Mouse (Mus musculus) midbrain, embryonic 11.5 days (tissue): ENCODE results near the gene Rtp4. TPM values are rescaled to one million over a fixed set of nuclear protein-coding genes. Genes with fewer than 3 reads are reported as not detected.

Experiments used
- ATAC-seq: fragments of 200-750 bp; cut with Nextera tagmentation; 2 replicates; pipeline ENCODE4 v1.8.0; 2017; ENCODE audit warnings: moderate TSS enrichment, moderate library complexity; ENCODE audit not compliant: low FRiP score
- DNase-seq: peaks from one replicate; pipeline ENCODE4 v3.0.0; 2015; ENCODE audit warnings: low spot score; ENCODE audit errors: missing footprints
- H3K27ac ChIP-seq: fragments of 300-500 bp; sonication (generic); 2 replicates; pipeline ENCODE4 v1.5.1; 2014; ENCODE audit warnings: low read depth, low read length
- H3K27me3 ChIP-seq: fragments of 300-500 bp; sonication (generic); 2 replicates; pipeline ENCODE4 v1.6.1; 2014; ENCODE audit warnings: mild to moderate bottlenecking, low read length, moderate library complexity, mixed read lengths; ENCODE audit not compliant: control insufficient read depth, insufficient read depth
- H3K36me3 ChIP-seq: fragments of 300-500 bp; sonication (generic); 2 replicates; pipeline ENCODE4 v1.6.1; 2014; ENCODE audit warnings: mild to moderate bottlenecking, low read length, moderate library complexity, mixed read lengths; ENCODE audit not compliant: control insufficient read depth, insufficient read depth
- H3K4me1 ChIP-seq: fragments of 300-500 bp; sonication (generic); 2 replicates; pipeline ENCODE4 v1.6.1; 2014; ENCODE audit warnings: low read length; ENCODE audit not compliant: control insufficient read depth, insufficient read depth
- H3K4me2 ChIP-seq: fragments of 300-500 bp; sonication (generic); 2 replicates; pipeline ENCODE4 v1.6.1; 2014; ENCODE audit warnings: mild to moderate bottlenecking, moderate library complexity
- H3K4me3 ChIP-seq: fragments of 300-500 bp; sonication (generic); 2 replicates; pipeline ENCODE4 v1.5.1; 2014; ENCODE audit warnings: low read depth, low read length
- H3K9ac ChIP-seq: fragments of 300-500 bp; sonication (generic); 2 replicates; pipeline ENCODE4 v1.6.1; 2014; ENCODE audit warnings: low read length
- H3K9me3 ChIP-seq: fragments of 300-500 bp; sonication (generic); 2 replicates; pipeline ENCODE4 v1.6.1; 2016; ENCODE audit warnings: low read length; ENCODE audit not compliant: control insufficient read depth
- WGBS: fragments of 180-500 bp; shearing (Covaris S2); extraction: QIAGEN DNeasy Blood & Tissue Kit; methylation state at CpG from one replicate; pipeline ENCODE4 v1.1.7; 2014; 5-methylcytosine and 5-hydroxymethylcytosine counted together
- polyA plus RNA-seq: library from polyadenylated mRNA; unstranded; fragments of >200 nt; fragmentation: Nextera tagmentation; extraction: Ambion mirVana; gene quantifications from 2 replicates; pipeline ENCODE4 v1.2.1, GENCODE M21; 2014

Rtp4 gene
- polyA plus RNA-seq, 1 experiment from 2014 or later: 2.2 TPM

- H3K4me2 ChIP-seq: no peak overlapping the region
These were observed 111.4 kb downstream of the Rtp4 start for GRCm38 (mm10) chr16:23631531-23631930.

GRCm38 (mm10) chr16:23632681-23633080 lies 112.6 kb downstream of the Rtp4 start:
- H3K9me3 ChIP-seq: no peaks in the 10 kb centered on the region
- no peaks in the 10 kb centered on the region for H3K36me3 ChIP-seq
- WGBS: 71% methylated on average over 2 of the region's 2 CpGs
- H3K27ac ChIP-seq: no peak overlapping the region
- DNase-seq: no peak
- H3K27me3 ChIP-seq: no peaks in the 10 kb centered on the region
- H3K9ac ChIP-seq: no peak overlapping the region
- H3K4me3 ChIP-seq: no peak overlapping the region
- no peak overlapping the region for H3K4me2 ChIP-seq
- H3K4me1 ChIP-seq: no peaks in the 10 kb centered on the region
- no peak for ATAC-seq

More at GRCm38 (mm10) chr16:23631531-23631930, 111.4 kb downstream of the Rtp4 start:
- no peaks in the 10 kb centered on the region for H3K27me3 ChIP-seq
- H3K27ac ChIP-seq: no peak overlapping the region
- H3K4me1 ChIP-seq: no peaks in the 10 kb centered on the region
- ATAC-seq (no peak), DNase-seq (no peak)
- H3K36me3 ChIP-seq: no peaks in the 10 kb centered on the region
- H3K9me3 ChIP-seq: no peaks in the 10 kb centered on the region
- H3K4me3 ChIP-seq: no peak overlapping the region
- WGBS: 78% methylated on average over 2 of the region's 2 CpGs
- H3K9ac ChIP-seq: no peak overlapping the region

- no peak overlapping the region for H3K9ac ChIP-seq
- no peak overlapping the region for H3K27ac ChIP-seq
- DNase-seq (no peak), ATAC-seq (no peak)
- no peak overlapping the region for H3K4me2 ChIP-seq
- no peaks in the 10 kb centered on the region for H3K27me3 ChIP-seq
- H3K9me3 ChIP-seq: no peaks in the 10 kb centered on the region
- H3K4me3 ChIP-seq: no peak overlapping the region
- no peaks in the 10 kb centered on the region for H3K4me1 ChIP-seq
- no peaks in the 10 kb centered on the region for H3K36me3 ChIP-seq
- 90% methylated on average over 5 of the region's 5 CpGs for WGBS
These were observed 132.9 kb downstream of the Rtp4 start for GRCm38 (mm10) chr16:23653028-23653427.

DNA sequence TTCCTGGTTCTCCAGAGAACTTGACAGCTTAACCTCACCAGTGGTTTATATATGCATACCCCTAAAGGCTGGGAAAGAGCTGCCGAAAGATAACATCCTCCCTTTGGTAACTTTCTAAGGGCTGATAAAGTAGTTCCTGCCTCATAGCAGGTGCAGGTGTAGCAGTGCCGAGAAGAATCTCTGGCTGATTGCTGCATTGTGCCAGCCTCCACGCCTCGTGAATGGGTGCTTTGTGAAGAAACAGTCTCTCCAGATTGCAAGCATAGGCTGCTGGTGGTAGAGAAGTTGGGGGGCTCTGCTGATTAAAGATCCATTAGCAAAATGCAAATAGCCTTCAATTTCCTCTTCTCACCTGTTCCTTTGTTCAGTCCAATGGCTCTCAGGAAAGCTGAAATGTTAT lies 133.4 kb downstream of the Rtp4 start:
- Histone ChIP-seq H3K4me2 (no peak overlapping the region), H3K9ac (no peak overlapping the region), H3K9me3 (no peaks in the 10 kb centered on the region), H3K27me3 (no peaks in the 10 kb centered on the region), H3K4me3 (no peak overlapping the region), H3K4me1 (no peaks in the 10 kb centered on the region), H3K36me3 (no peaks in the 10 kb centered on the region), H3K27ac (no peak overlapping the region)
- WGBS: 84% methylated on average over 4 of the region's 4 CpGs
- ATAC-seq (no peak), DNase-seq (no peak)

GRCm38 (mm10) chr16:23659597-23660531 lies 139.8 kb downstream of the Rtp4 start:
- Histone ChIP-seq H3K4me1 (no peaks in the 10 kb centered on the region), H3K36me3 (no peaks in the 10 kb centered on the region), H3K9me3 (no peaks in the 10 kb centered on the region), H3K9ac (no peak overlapping the region), H3K27me3 (no peaks in the 10 kb centered on the region), H3K4me2 (no peak overlapping the region), H3K27ac (no peak overlapping the region), H3K4me3 (no peak overlapping the region)
- WGBS: 83% methylated on average over 13 of the region's 13 CpGs
- ATAC-seq (no peak), DNase-seq (no peak)

Other genes with a start within 250 kb of the Rtp4 start
- gene Rtp1, start 91.2 kb upstream of the Rtp4 start, polyA plus RNA-seq: not detected in 2 replicates
- gene Masp1, start 524 bp downstream of the Rtp4 start, polyA plus RNA-seq: 19.0 and 20.1 TPM in 2 replicates